Mouse (Mus musculus) midbrain, embryonic 15.5 days (tissue): ENCODE results near the gene Lmf2. TPM values are rescaled to one million over a fixed set of nuclear protein-coding genes. Genes with fewer than 3 reads are reported as not detected.

Experiments used
- ATAC-seq: fragments of 200-750 bp; cut with Nextera tagmentation; replicated peaks from 2 replicates; pipeline ENCODE4 v1.8.0; 2017; ENCODE audit warnings: moderate TSS enrichment
- H3K27ac ChIP-seq: fragments of 300-500 bp; sonication (generic); 2 replicates; pipeline ENCODE4 v1.5.1; 2015; ENCODE audit warnings: mild to moderate bottlenecking, inconsistent platforms
- H3K27me3 ChIP-seq: fragments of 300-500 bp; sonication (generic); replicated peaks from 2 replicates; pipeline ENCODE4 v1.6.1; 2015; ENCODE audit warnings: inconsistent platforms
- H3K36me3 ChIP-seq: fragments of 300-500 bp; sonication (generic); replicated peaks from 2 replicates; pipeline ENCODE4 v1.6.1; 2015; ENCODE audit warnings: inconsistent platforms
- H3K4me1 ChIP-seq: fragments of 300-500 bp; sonication (generic); 2 replicates; pipeline ENCODE4 v1.6.1; 2015; ENCODE audit warnings: inconsistent platforms
- H3K4me2 ChIP-seq: fragments of 300-500 bp; sonication (generic); 2 replicates; pipeline ENCODE4 v1.6.1; 2015; ENCODE audit warnings: inconsistent platforms, mild to moderate bottlenecking, moderate library complexity
- H3K4me3 ChIP-seq: fragments of 300-500 bp; sonication (generic); 2 replicates; pipeline ENCODE4 v1.5.1; 2015; ENCODE audit warnings: mild to moderate bottlenecking, inconsistent platforms
- H3K9ac ChIP-seq: fragments of 300-500 bp; sonication (generic); 2 replicates; pipeline ENCODE4 v1.6.1; 2015; ENCODE audit warnings: mild to moderate bottlenecking, inconsistent platforms
- H3K9me3 ChIP-seq: fragments of 300-500 bp; sonication (generic); 2 replicates; pipeline ENCODE4 v1.6.1; 2016; ENCODE audit warnings: inconsistent platforms
- WGBS: fragments of 180-500 bp; shearing (Covaris S2); methylation state at CpG from one replicate; pipeline ENCODE4 v1.1.7; 2015; ENCODE audit warnings: mixed read lengths; 5-methylcytosine and 5-hydroxymethylcytosine counted together
- microRNA-seq: library from miRNA; unstranded; fragments of <30 nt; microRNA quantifications from one replicate; pipeline ENCODE4, GENCODE M21; 2016
- polyA plus RNA-seq: library from polyadenylated mRNA; unstranded; fragments of >200 nt; fragmentation: Nextera tagmentation; extraction: Ambion mirVana; gene quantifications from 2 replicates; pipeline ENCODE4 v1.2.1, GENCODE M21; 2015

The Lmf2 gene
- polyA plus RNA-seq, 1 experiment from 2014 or later: 30.5 TPM

DNA sequence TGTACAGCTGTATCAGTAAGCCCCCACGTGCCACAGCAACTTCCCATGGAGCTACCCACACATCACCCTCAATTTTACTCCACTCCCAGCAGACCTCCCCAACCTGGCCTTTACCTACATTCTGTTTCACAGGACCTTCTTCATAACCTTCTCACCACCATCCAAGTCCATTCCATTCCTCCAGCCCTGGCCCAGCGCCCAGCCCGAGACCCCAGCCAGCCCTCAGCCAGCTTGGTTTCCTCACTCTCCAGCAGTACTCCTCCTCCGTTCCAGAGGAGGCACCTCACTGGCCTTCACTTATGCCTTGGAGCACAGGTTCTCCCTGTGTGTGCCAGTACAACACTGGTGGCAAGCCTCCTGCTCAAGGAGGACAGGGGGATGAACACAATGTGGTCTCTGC lies 42.1 kb downstream of the Lmf2 start:
- peak overlapping the region; percentile 88; the same call in 1 of the 2 replicates for H3K4me3 ChIP-seq
- ATAC-seq: no peak

DNA sequence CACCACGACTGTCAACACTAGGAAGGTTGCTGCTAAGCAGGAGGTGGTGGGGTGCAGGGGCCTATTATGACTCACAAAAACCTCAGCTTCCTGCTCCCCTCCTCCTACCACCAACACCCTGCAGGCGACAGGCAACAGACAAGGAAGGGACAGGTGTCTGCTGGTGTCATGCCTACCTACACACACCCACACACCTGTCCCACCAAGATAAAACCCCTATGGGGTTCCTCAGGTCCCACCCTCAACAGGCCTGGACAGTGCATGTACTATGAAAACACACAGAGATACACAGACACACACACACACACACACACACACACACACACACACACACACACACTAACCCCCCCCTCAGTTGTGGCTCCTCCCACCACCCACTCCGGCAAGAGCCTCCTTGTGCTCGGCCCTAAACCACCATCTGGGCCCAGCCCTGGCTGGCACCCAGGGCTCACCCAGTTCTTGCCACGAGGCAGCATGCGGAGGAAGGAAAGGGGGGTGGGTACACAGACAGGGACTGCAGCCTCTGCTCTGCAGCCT lies 45.4 kb downstream of the Lmf2 start:
- Histone ChIP-seq H3K4me3 (no peak overlapping the region), H3K27me3 (no peaks in the 10 kb centered on the region), H3K4me2 (no peak overlapping the region), H3K27ac (no peak overlapping the region), H3K9ac (no peak overlapping the region), H3K4me1 (peaks cover 41% of the 10 kb centered on the region), H3K36me3 (peaks cover 7% of the 10 kb centered on the region), H3K9me3 (no peaks in the 10 kb centered on the region)
- ATAC-seq: no peak
- 79% methylated on average over 6 of the region's 6 CpGs for WGBS

More for the DNA sequence above, 42.1 kb downstream of the Lmf2 start:
- no peaks in the 10 kb centered on the region for H3K27me3 ChIP-seq
- H3K36me3 ChIP-seq: no peaks in the 10 kb centered on the region
- 82% methylated on average over 4 of the region's 4 CpGs for WGBS
- peaks cover 46% of the 10 kb centered on the region for H3K4me1 ChIP-seq
- no peak overlapping the region for H3K27ac ChIP-seq
- no peak overlapping the region for H3K9ac ChIP-seq
- no peaks in the 10 kb centered on the region for H3K9me3 ChIP-seq
- H3K4me2 ChIP-seq: peak overlapping the region; percentile 87

DNA sequence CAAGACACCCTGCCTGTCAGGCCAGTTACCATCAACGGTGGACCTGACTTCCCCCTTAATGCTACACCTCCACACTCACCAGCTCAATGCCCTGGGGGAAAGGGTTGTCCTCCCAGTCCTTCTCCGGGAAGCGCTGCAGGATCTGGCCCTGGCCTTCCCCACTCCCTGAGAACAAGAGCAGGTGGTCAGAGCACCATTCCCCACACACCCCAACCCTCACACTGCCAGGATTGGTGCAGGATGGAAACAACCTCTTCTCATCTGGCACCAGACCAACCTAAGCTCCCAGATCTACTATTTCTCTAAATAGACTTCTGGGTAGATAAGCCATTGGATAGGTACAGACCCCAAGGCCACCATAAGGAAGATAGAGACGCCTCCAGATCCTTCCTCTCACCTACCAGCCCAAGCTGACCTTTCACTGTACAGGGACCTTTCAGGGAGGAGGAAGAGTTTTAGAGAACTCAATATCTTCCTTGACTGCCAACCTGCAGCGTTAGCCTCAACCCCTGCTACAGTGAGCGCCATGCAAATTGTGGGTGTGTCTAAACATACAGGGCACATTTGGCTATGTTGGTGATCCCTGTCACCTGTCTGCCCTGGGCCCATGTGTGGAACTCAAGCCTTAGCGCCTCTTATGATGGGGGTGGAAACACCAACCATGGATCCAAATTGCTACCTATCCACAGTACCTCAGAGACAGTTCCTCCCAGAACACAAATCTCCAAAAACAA lies 46.9 kb downstream of the Lmf2 start:
- 88% methylated on average over 7 of the region's 7 CpGs for WGBS
- Histone ChIP-seq H3K27ac (no peak overlapping the region), H3K4me1 (peaks cover 31% of the 10 kb centered on the region), H3K27me3 (no peaks in the 10 kb centered on the region), H3K36me3 (peaks cover 17% of the 10 kb centered on the region), H3K9ac (no peak overlapping the region), H3K9me3 (no peaks in the 10 kb centered on the region), H3K4me3 (no peak overlapping the region), H3K4me2 (no peak overlapping the region)
- ATAC-seq: no peak

DNA sequence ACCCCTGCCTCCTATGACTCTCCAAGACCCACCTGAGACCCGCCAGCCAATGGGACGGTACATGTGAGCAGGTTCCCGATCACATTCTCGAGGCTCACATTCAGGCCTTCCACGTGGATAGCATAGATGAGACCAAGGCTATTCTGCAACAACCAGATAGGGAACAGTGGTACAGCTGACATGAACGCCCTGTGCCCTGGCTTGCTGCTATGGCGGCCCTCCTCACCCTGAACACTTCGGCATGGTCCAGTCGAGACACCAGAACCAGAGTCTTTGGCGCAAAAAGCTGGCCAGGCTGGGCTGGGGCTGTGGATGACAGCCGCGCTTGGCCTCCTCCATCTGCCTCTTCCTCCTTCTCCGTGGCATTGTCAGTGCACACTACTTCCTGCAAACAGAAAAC lies 48.0 kb downstream of the Lmf2 start:
- Histone ChIP-seq H3K9ac (no peak overlapping the region), H3K9me3 (no peaks in the 10 kb centered on the region), H3K27ac (no peak overlapping the region), H3K4me1 (peaks cover 20% of the 10 kb centered on the region), H3K4me3 (no peak overlapping the region), H3K36me3 (peaks cover 28% of the 10 kb centered on the region), H3K27me3 (no peaks in the 10 kb centered on the region), H3K4me2 (no peak overlapping the region)
- no peak for ATAC-seq
- 93% methylated on average over 13 of the region's 13 CpGs for WGBS

- H3K36me3 ChIP-seq: peaks cover 43% of the 10 kb centered on the region
- no peak overlapping the region for H3K9ac ChIP-seq
- H3K4me2 ChIP-seq: no peak overlapping the region
- H3K27me3 ChIP-seq: no peaks in the 10 kb centered on the region
- H3K27ac ChIP-seq: no peak overlapping the region
- H3K4me1 ChIP-seq: peaks cover 8% of the 10 kb centered on the region
- no peaks in the 10 kb centered on the region for H3K9me3 ChIP-seq
- no peak overlapping the region for H3K4me3 ChIP-seq
- WGBS: 65% methylated on average over 1 of the region's 1 CpGs
- ATAC-seq: no peak
Measured at GRCm38 (mm10) chr15:89305966-89306365, 49.5 kb downstream of the Lmf2 start.

Small RNAs within 50 kb of the gene (microRNA-seq; reads per million reads assigned to microRNA genes)
- not detected for gene Mir6959

Other genes starting within 250 kb of the Lmf2 start
- 20.1 and 21.2 TPM in 2 replicates for gene Tubgcp6, start 232.5 kb downstream of the Lmf2 start, polyA plus RNA-seq
- 27.0 and 31.4 TPM in 2 replicates for gene Hdac10, start 227.0 kb downstream of the Lmf2 start, polyA plus RNA-seq
- 4.0 and 5.1 TPM in 2 replicates for gene Mapk12, start 215.0 kb downstream of the Lmf2 start, polyA plus RNA-seq
- 30.8 and 32.5 TPM in 2 replicates for gene Mapk11, start 206.0 kb downstream of the Lmf2 start, polyA plus RNA-seq
- gene Plxnb2, start 174.9 kb downstream of the Lmf2 start, polyA plus RNA-seq: 101 and 108 TPM in 2 replicates
- 117 and 123 TPM in 2 replicates for gene Dennd6b, start 159.2 kb downstream of the Lmf2 start, polyA plus RNA-seq
- gene Ppp6r2, start 144.1 kb downstream of the Lmf2 start, polyA plus RNA-seq: 83.2 and 89.8 TPM in 2 replicates
- 106 and 112 TPM in 2 replicates for gene Sbf1, start 40.3 kb downstream of the Lmf2 start, polyA plus RNA-seq
- gene Adm2, start 32.9 kb downstream of the Lmf2 start, polyA plus RNA-seq: not detected in 2 replicates
- gene Miox, start 21.3 kb downstream of the Lmf2 start, polyA plus RNA-seq: not detected in 2 replicates
- gene Ncaph2, start 60 bp upstream of the Lmf2 start, polyA plus RNA-seq: 115 and 121 TPM in 2 replicates
- gene Sco2, start 18.2 kb upstream of the Lmf2 start, polyA plus RNA-seq: 15.7 and 15.8 TPM in 2 replicates
- 2.1 and 2.7 TPM in 2 replicates for gene Tymp, start 21.4 kb upstream of the Lmf2 start, polyA plus RNA-seq
- gene Odf3b, start 23.6 kb upstream of the Lmf2 start, polyA plus RNA-seq: 3.4 and 4.3 TPM in 2 replicates
- gene Klhdc7b, start 29.3 kb upstream of the Lmf2 start, polyA plus RNA-seq: 0.05 TPM in 1 of 2 replicates, not detected in the other
- gene Syce3, start 54.8 kb upstream of the Lmf2 start, polyA plus RNA-seq: not detected in 2 replicates
- 1.2 and 1.8 TPM in 2 replicates for gene Cpt1b, start 70.2 kb upstream of the Lmf2 start, polyA plus RNA-seq
- gene C730034F03Rik, start 73.9 kb upstream of the Lmf2 start, polyA plus RNA-seq: 7.3 and 8.2 TPM in 2 replicates
- gene Gm44502, start 74.0 kb upstream of the Lmf2 start, polyA plus RNA-seq: not detected in 2 replicates
- gene Chkb, start 74.2 kb upstream of the Lmf2 start, polyA plus RNA-seq: 91.8 and 92.3 TPM in 2 replicates
- gene Mapk8ip2, start 98.3 kb upstream of the Lmf2 start, polyA plus RNA-seq: 84.8 and 88.5 TPM in 2 replicates
- 31.9 and 32.3 TPM in 2 replicates for gene Arsa, start 121.8 kb upstream of the Lmf2 start, polyA plus RNA-seq
- 16.0 and 16.9 TPM in 2 replicates for gene Shank3, start 144.0 kb upstream of the Lmf2 start, polyA plus RNA-seq
- gene Acr, start 212.7 kb upstream of the Lmf2 start, polyA plus RNA-seq: 2.4 and 3.2 TPM in 2 replicates
- 81.3 and 92.1 TPM in 2 replicates for gene Rabl2, start 236.3 kb upstream of the Lmf2 start, polyA plus RNA-seq